Comparison of ENCODE assay signal across 11 mouse cellular contexts in genomic region chr16:34289583-34289982, GRCm38 (mm10).
DNase-seq lines count a peak whose midpoint lies in the region; ATAC-seq and TF ChIP-seq lines count a peak whose summit lies in the region.
"Had no signal": no experiment of that assay in that cellular context is flagged by ENCODE, and none has a peak within 500 bp of the region (broad histone marks: within the 10 kb centered on the region; RNA-seq: fewer than 3 reads in every experiment).

No protein-coding gene starts in this region.

- no peak overlapping the region for H3K4me3 ChIP-seq in gastrocnemius, adult 2 months
- H3K4me3 ChIP-seq in lung, embryonic 16.5 days (ENCODE audit: low read length) = no peak overlapping the region
- H3K4me3 ChIP-seq: embryonic facial prominence, embryonic 12.5 days; hindbrain, embryonic 15.5 days; liver, embryonic 13.5 days had no signal

- no peaks in the 10 kb centered on the region for H3K36me3 ChIP-seq in lung, embryonic 16.5 days (ENCODE audit: control insufficient read depth, insufficient read depth, low read length)
- H3K36me3 ChIP-seq: liver, embryonic 13.5 days had no signal

- DNase-seq in gastrocnemius, adult 2 months = peak; percentile 21
- DNase-seq in gastrocnemius, postnatal 25 days = no peak
- no peak for DNase-seq in lung, postnatal 4 days
- peak; percentile 51 for DNase-seq in retina, embryonic 14.5 days (ENCODE audit: low spot score)
- DNase-seq in cerebellum, adult 9-10 months = no peak
- DNase-seq in adrenal gland, adult 8-10 months = no peak
- DNase-seq: liver, embryonic 13.5 days had no signal

- 45% methylated on average over 7 of the region's 7 CpGs for whole genome bisulfite sequencing in lung, embryonic 16.5 days

- intact Hi-C loops in gastrocnemius, adult 2 months (cut with DNase I) = no loop called here

- no peak overlapping the region for H3K27ac ChIP-seq in gastrocnemius, adult 2 months
- H3K27ac ChIP-seq in lung, embryonic 16.5 days (ENCODE audit: low read length) = no peak overlapping the region
- H3K27ac ChIP-seq: embryonic facial prominence, embryonic 12.5 days; hindbrain, embryonic 15.5 days; liver, embryonic 13.5 days had no signal

- H3K4me2 ChIP-seq in lung, embryonic 16.5 days (ENCODE audit: low read depth, low read length) = no peak overlapping the region
- H3K4me2 ChIP-seq: embryonic facial prominence, embryonic 12.5 days; hindbrain, embryonic 15.5 days; liver, embryonic 13.5 days had no signal

- H3K4me1 ChIP-seq in lung, embryonic 16.5 days (replicated peaks; ENCODE audit: control insufficient read depth, insufficient read depth, low read length) = no peaks in the 10 kb centered on the region
- H3K4me1 ChIP-seq: embryonic facial prominence, embryonic 12.5 days; hindbrain, embryonic 15.5 days; liver, embryonic 13.5 days had no signal

- no peaks in the 10 kb centered on the region for H3K27me3 ChIP-seq in lung, embryonic 16.5 days (ENCODE audit: control insufficient read depth, insufficient read depth, low read depth, low read length)
- H3K27me3 ChIP-seq: embryonic facial prominence, embryonic 12.5 days; hindbrain, embryonic 15.5 days; liver, embryonic 13.5 days had no signal

- peak; percentile 51 for TF ChIP-seq CTCF in gastrocnemius, adult 2 months (IDR thresholded peaks at IDR 0.05)

- ATAC-seq in lung, embryonic 16.5 days (ENCODE audit: low read depth) = peak; percentile 65
- ATAC-seq in common myeloid progenitor, adult 5-6 weeks (replicated peaks; ENCODE audit: low read depth, poor library complexity, severe bottlenecking) = peak; percentile 52; the same call in 1 of the 2 replicates

- H3K9me3 ChIP-seq in lung, embryonic 16.5 days (ENCODE audit: control insufficient read depth, low read length) = no peaks in the 10 kb centered on the region
- H3K9me3 ChIP-seq: embryonic facial prominence, embryonic 12.5 days; hindbrain, embryonic 15.5 days; liver, embryonic 13.5 days had no signal

- no peak overlapping the region for H3K9ac ChIP-seq in lung, embryonic 16.5 days (ENCODE audit: low read length)
- H3K9ac ChIP-seq: embryonic facial prominence, embryonic 12.5 days; hindbrain, embryonic 15.5 days; liver, embryonic 13.5 days had no signal

Comparison
In these comparisons a context has a peak if more than half of its experiments do, and no peak if none do; other contexts are left out.
1. DNase-seq: peak in gastrocnemius, adult 2 months (single experiment) and retina, embryonic 14.5 days (single experiment); none in gastrocnemius, postnatal 25 days (single experiment), lung, postnatal 4 days (0 of 2), cerebellum, adult 9-10 months (single experiment) and adrenal gland, adult 8-10 months (single experiment).